Mouse (Mus musculus) stomach, embryonic 14.5 days (tissue): ENCODE results near the gene Rpl10a. TPM values are rescaled to one million over a fixed set of nuclear protein-coding genes. Genes with fewer than 3 reads are reported as not detected.

Source experiments
- ATAC-seq: fragments of 200-750 bp; cut with Nextera tagmentation; 2 replicates; pipeline ENCODE4 v1.8.0; 2017; ENCODE audit warnings: low read depth, moderate TSS enrichment; ENCODE audit not compliant: insufficient number of reproducible peaks, insufficient read depth, low FRiP score
- H3K27ac ChIP-seq: fragments of 300-500 bp; sonication (generic); 2 replicates; pipeline ENCODE4 v1.5.1; 2014; ENCODE audit warnings: mild to moderate bottlenecking, low read length, moderate library complexity, mixed read lengths
- H3K27me3 ChIP-seq: fragments of 300-500 bp; sonication (generic); 2 replicates; pipeline ENCODE4 v1.6.1; 2014; ENCODE audit warnings: low read length, control low read depth, mixed read lengths; ENCODE audit not compliant: control insufficient read depth, insufficient read depth
- H3K36me3 ChIP-seq: fragments of 300-500 bp; sonication (generic); 2 replicates; pipeline ENCODE4 v1.6.1; 2014; ENCODE audit warnings: mild to moderate bottlenecking, control low read depth, low read length, moderate library complexity, mixed read lengths; ENCODE audit not compliant: control insufficient read depth, insufficient read depth
- H3K4me1 ChIP-seq: fragments of 300-500 bp; sonication (generic); 2 replicates; pipeline ENCODE4 v1.6.1; 2014; ENCODE audit warnings: low read length, control low read depth, mixed read lengths; ENCODE audit not compliant: control insufficient read depth, insufficient read depth
- H3K4me2 ChIP-seq: fragments of 300-500 bp; sonication (generic); replicated peaks from 2 replicates; pipeline ENCODE4 v1.6.1; 2014; ENCODE audit warnings: low read depth, low read length, control low read depth
- H3K4me3 ChIP-seq: fragments of 300-500 bp; sonication (generic); 2 replicates; pipeline ENCODE4 v1.5.1; 2014; ENCODE audit warnings: low read depth, low read length, control low read depth
- H3K9ac ChIP-seq: fragments of 300-500 bp; sonication (generic); replicated peaks from 2 replicates; pipeline ENCODE4 v1.6.1; 2014; ENCODE audit warnings: low read depth, mild to moderate bottlenecking, control low read depth, low read length, moderate library complexity, mixed read lengths
- H3K9me3 ChIP-seq: fragments of 300-500 bp; sonication (generic); 2 replicates; pipeline ENCODE4 v1.6.1; 2016; ENCODE audit warnings: low read depth, low read length, control low read depth; ENCODE audit not compliant: control insufficient read depth
- WGBS: fragments of 180-500 bp; shearing (Covaris S2); extraction: QIAGEN DNeasy Blood & Tissue Kit; methylation state at CpG from one replicate; pipeline ENCODE4 v1.1.7; 2014; 5-methylcytosine and 5-hydroxymethylcytosine counted together
- polyA plus RNA-seq: library from polyadenylated mRNA; unstranded; fragments of >200 nt; fragmentation: Nextera tagmentation; extraction: Ambion mirVana; gene quantifications from 2 replicates; pipeline ENCODE4 v1.2.1, GENCODE M21; 2014

The Rpl10a gene
- polyA plus RNA-seq, 1 experiment from 2014 or later, result 911 TPM

GRCm38 (mm10) chr17:28374494-28374893 lies 46.2 kb downstream of the Rpl10a start:
- Histone ChIP-seq H3K36me3 (no peaks in the 10 kb centered on the region), H3K9ac (no peak overlapping the region), H3K4me2 (0 out of 2 replicates have a peak overlapping the region, but pooled peaks have one; percentile 2), H3K27ac (no peak overlapping the region), H3K9me3 (no peaks in the 10 kb centered on the region), H3K4me3 (no peak overlapping the region), H3K27me3 (no peaks in the 10 kb centered on the region), H3K4me1 (peaks cover 4% of the 10 kb centered on the region; the same call in 1 of the 2 replicates)
- no peak for ATAC-seq
- WGBS, result 18% methylated on average over 16 of the region's 16 CpGs

GRCm38 (mm10) chr17:28375592-28376061 lies 47.4 kb downstream of the Rpl10a start:
- WGBS, result 10% methylated on average over 17 of the region's 17 CpGs
- H3K9me3 ChIP-seq, result no peaks in the 10 kb centered on the region
- no peaks in the 10 kb centered on the region for H3K36me3 ChIP-seq
- no peak overlapping the region; the same call in 1 of the 2 replicates for H3K4me2 ChIP-seq
- no peaks in the 10 kb centered on the region for H3K27me3 ChIP-seq
- H3K4me1 ChIP-seq, result peaks cover 4% of the 10 kb centered on the region; the same call in 1 of the 2 replicates
- ATAC-seq, result peak; percentile 38; the same call in 1 of the 2 replicates
- H3K4me3 ChIP-seq, result no peak overlapping the region
- H3K9ac ChIP-seq, result no peak overlapping the region
- no peak overlapping the region for H3K27ac ChIP-seq

- WGBS, result 14% methylated on average over 6 of the region's 6 CpGs
- Histone ChIP-seq H3K36me3 (no peaks in the 10 kb centered on the region), H3K27ac (no peak overlapping the region), H3K9ac (no peak overlapping the region), H3K4me3 (no peak overlapping the region), H3K27me3 (no peaks in the 10 kb centered on the region), H3K9me3 (no peaks in the 10 kb centered on the region), H3K4me2 (no peak overlapping the region), H3K4me1 (peaks cover 4% of the 10 kb centered on the region; the same call in 1 of the 2 replicates)
- ATAC-seq, result no peak
These were observed 52.0 kb downstream of the Rpl10a start for GRCm38 (mm10) chr17:28380255-28380654.

Other genes with a start within 250 kb of the Rpl10a start
- gene Tcp11, start 247.8 kb upstream of the Rpl10a start, polyA plus RNA-seq, result 2.3 and 2.9 TPM in 2 replicates
- 3.3 and 4.8 TPM in 2 replicates for gene Scube3, start 186.3 kb upstream of the Rpl10a start, polyA plus RNA-seq
- 32.5 and 37.3 TPM in 2 replicates for gene Zfp523, start 151.3 kb upstream of the Rpl10a start, polyA plus RNA-seq
- gene Def6, start 120.7 kb upstream of the Rpl10a start, polyA plus RNA-seq, result 4.1 and 4.3 TPM in 2 replicates
- gene Ppard, start 95.8 kb upstream of the Rpl10a start, polyA plus RNA-seq, result 3.4 TPM in 2 replicates
- gene Fance, start 15.0 kb upstream of the Rpl10a start, polyA plus RNA-seq, result 26.5 and 29.9 TPM in 2 replicates
- 15.7 and 16.0 TPM in 2 replicates for gene Tead3, start 22.3 kb downstream of the Rpl10a start, polyA plus RNA-seq
- gene Tulp1, start 36.8 kb downstream of the Rpl10a start, polyA plus RNA-seq, result 5.2 and 6.6 TPM in 2 replicates
- 7.1 TPM in 2 replicates for gene Fkbp5, start 189.1 kb downstream of the Rpl10a start, polyA plus RNA-seq
- not detected in 2 replicates for gene Armc12, start 202.3 kb downstream of the Rpl10a start, polyA plus RNA-seq
- not detected in 2 replicates for gene Clpsl2, start 220.9 kb downstream of the Rpl10a start, polyA plus RNA-seq
- gene Clps, start 232.3 kb downstream of the Rpl10a start, polyA plus RNA-seq, result 47.2 and 236 TPM in 2 replicates
- gene Lhfpl5, start 247.2 kb downstream of the Rpl10a start, polyA plus RNA-seq, result 1.5 TPM in 2 replicates